Mouse (Mus musculus): ENCODE data around the gene Cpvl.

- TF ChIP-seq CTCF (conservative IDR thresholded peaks at IDR 0.05; ENCODE audit: insufficient read depth, insufficient read length, low read depth, low read length) (no peak), POLR2A (IDR thresholded peaks at IDR 0.05; ENCODE audit: low read depth, low read length) (no peak)
Measured at GRCm38 (mm10) chr6:53881235-53881606, 97.2 kb downstream of the Cpvl start.
